Mouse (Mus musculus) embryo, embryonic 11 days (tissue): Measurements from ENCODE around the gene Fam216a.

Experiments
- DNase-seq: peaks from one replicate; pipeline ENCODE4 v3.0.0-alpha.2; 2015

Fam216a gene

GRCm38 (mm10) chr5:122390671-122391070 lies 18.5 kb upstream of the Fam216a start:
- DNase-seq = no peak

- DNase-seq = no peak
Observed at GRCm38 (mm10) chr5:122390006-122390405, 17.8 kb upstream of the Fam216a start.

GRCm38 (mm10) chr5:122379374-122380155 lies 7.4 kb upstream of the Fam216a start:
- DNase-seq = peak; percentile 78

- no peak for DNase-seq
Observed at GRCm38 (mm10) chr5:122378171-122378570, 6.0 kb upstream of the Fam216a start.

- DNase-seq = no peak
Observed at GRCm38 (mm10) chr5:122377101-122377833, 5.1 kb upstream of the Fam216a start.

- DNase-seq = no peak
Observed at GRCm38 (mm10) chr5:122372878-122373277, 714 bp upstream of the Fam216a start.

GRCm38 (mm10) chr5:122371591-122372191 lies 473 bp downstream of the Fam216a start, which contains the start of gene Gpn3:
Gene Gpn3 (plus strand): TSS chr5:122371876.
- no peak for DNase-seq

- DNase-seq = no peak
Observed at GRCm38 (mm10) chr5:122354492-122355067, 17.6 kb downstream of the Fam216a start.

GRCm38 (mm10) chr5:122353807-122354491 lies 18.2 kb downstream of the Fam216a start, which contains the start of the genes Rad9b and Vps29:
Gene Rad9b (minus strand): TSS chr5:122354233.
Gene Vps29 (plus strand): TSS chr5:122354369.
- peak; percentile 100 for DNase-seq

- no peak for DNase-seq
Observed at GRCm38 (mm10) chr5:122345777-122346176, 26.4 kb downstream of the Fam216a start.

GRCm38 (mm10) chr5:122344260-122344659 lies 27.9 kb downstream of the Fam216a start:
- peak; percentile 84 for DNase-seq

GRCm38 (mm10) chr5:122343768-122344167 lies 28.4 kb downstream of the Fam216a start:
- DNase-seq = no peak

GRCm38 (mm10) chr5:122342874-122343273 lies 29.3 kb downstream of the Fam216a start:
- DNase-seq = no peak

GRCm38 (mm10) chr5:122336554-122337294 lies 35.4 kb downstream of the Fam216a start:
- DNase-seq = no peak

GRCm38 (mm10) chr5:122334682-122335081 lies 37.5 kb downstream of the Fam216a start:
- no peak for DNase-seq

- no peak for DNase-seq
Observed at GRCm38 (mm10) chr5:122330269-122330668, 41.9 kb downstream of the Fam216a start.

GRCm38 (mm10) chr5:122327283-122327682 lies 44.9 kb downstream of the Fam216a start:
- no peak for DNase-seq

GRCm38 (mm10) chr5:122325477-122325876 lies 46.7 kb downstream of the Fam216a start:
- DNase-seq = no peak

- no peak for DNase-seq
Observed at GRCm38 (mm10) chr5:122324608-122325431, 47.3 kb downstream of the Fam216a start.

GRCm38 (mm10) chr5:122323523-122323922 lies 48.6 kb downstream of the Fam216a start:
- peak; percentile 22 for DNase-seq
